Mouse (Mus musculus): ENCODE data around the gene Mrps33. TPM values are rescaled to one million over a fixed set of nuclear protein-coding genes. Genes with fewer than 3 reads are reported as not detected.
A peak's percentile ranks its signal among the peaks of the same experiment; 100 is the strongest.

Mrps33 gene
- total RNA-seq (2021): 100 to 1,000 TPM in 1 of 2 experiments, 10 to 100 TPM in 1; 92.6 to 107 TPM

GRCm38 (mm10) chr6:39810612-39811116 lies at the start of gene Mrps33:
Gene Mrps33 (minus strand): TSS chr6:39810988.
- DNase-seq (ENCODE audit: extremely low spot score in 1 of 2, low spot score in 2 of 2): peak; percentile 95 to 97
- intact Hi-C loops (cut with DNase I): no loop called here

- no peak for DNase-seq (ENCODE audit: extremely low spot score in 1 of 2, low spot score in 2 of 2)
- intact Hi-C loops (cut with DNase I): no loop called here
Observed at GRCm38 (mm10) chr6:39849667-39850066, 38.9 kb upstream of the Mrps33 start.

- intact Hi-C loops (cut with DNase I): no loop called here
- no peak for DNase-seq (ENCODE audit: extremely low spot score in 1 of 2, low spot score in 2 of 2)
Observed at GRCm38 (mm10) chr6:39848766-39849165, 38.0 kb upstream of the Mrps33 start.

GRCm38 (mm10) chr6:39847538-39847937 lies 36.8 kb upstream of the Mrps33 start:
- intact Hi-C loops (cut with DNase I): no loop called here
- no peak for DNase-seq (ENCODE audit: extremely low spot score in 1 of 2, low spot score in 2 of 2)

- intact Hi-C loops (cut with DNase I): no loop called here
- no peak for DNase-seq (ENCODE audit: extremely low spot score in 1 of 2, low spot score in 2 of 2)
Observed at GRCm38 (mm10) chr6:39843698-39844342, 33.0 kb upstream of the Mrps33 start.

- intact Hi-C loops (cut with DNase I): no loop called here
- no peak for DNase-seq (ENCODE audit: extremely low spot score in 1 of 2, low spot score in 2 of 2)
Observed at GRCm38 (mm10) chr6:39828736-39829135, 17.9 kb upstream of the Mrps33 start.

- no peak for DNase-seq (ENCODE audit: extremely low spot score in 1 of 2, low spot score in 2 of 2)
- intact Hi-C loops (cut with DNase I): no loop called here
Observed at GRCm38 (mm10) chr6:39821241-39821640, 10.5 kb upstream of the Mrps33 start.

- intact Hi-C loops (cut with DNase I): no loop called here
- no peak for DNase-seq (ENCODE audit: extremely low spot score in 1 of 2, low spot score in 2 of 2)
Observed at GRCm38 (mm10) chr6:39818922-39819321, 8.1 kb upstream of the Mrps33 start.

- intact Hi-C loops (cut with DNase I): no loop called here
- no peak for DNase-seq (ENCODE audit: extremely low spot score in 1 of 2, low spot score in 2 of 2)
Observed at GRCm38 (mm10) chr6:39808511-39808910, 2.3 kb downstream of the Mrps33 start.

- intact Hi-C loops (cut with DNase I): no loop called here
- no peak for DNase-seq (ENCODE audit: extremely low spot score in 1 of 2, low spot score in 2 of 2)
Observed at GRCm38 (mm10) chr6:39807050-39807560, 3.7 kb downstream of the Mrps33 start.

- intact Hi-C loops (cut with DNase I): no loop called here
- DNase-seq (ENCODE audit: extremely low spot score in 1 of 2, low spot score in 2 of 2): no peak
Observed at GRCm38 (mm10) chr6:39806336-39806735, 4.5 kb downstream of the Mrps33 start.

- intact Hi-C loops (cut with DNase I): no loop called here
- no peak for DNase-seq (ENCODE audit: extremely low spot score in 1 of 2, low spot score in 2 of 2)
Observed at GRCm38 (mm10) chr6:39805916-39806315, 4.9 kb downstream of the Mrps33 start.

GRCm38 (mm10) chr6:39800977-39801376 lies 9.8 kb downstream of the Mrps33 start:
- DNase-seq (ENCODE audit: extremely low spot score in 1 of 2, low spot score in 2 of 2): peak in 1 of 2 experiments; percentile 42
- intact Hi-C loops (cut with DNase I): no loop called here

- intact Hi-C loops (cut with DNase I): no loop called here
- DNase-seq (ENCODE audit: extremely low spot score in 1 of 2, low spot score in 2 of 2): no peak
Observed at GRCm38 (mm10) chr6:39797076-39797475, 13.7 kb downstream of the Mrps33 start.

- no peak for DNase-seq (ENCODE audit: extremely low spot score in 1 of 2, low spot score in 2 of 2)
- intact Hi-C loops (cut with DNase I): no loop called here
Observed at GRCm38 (mm10) chr6:39796150-39796549, 14.6 kb downstream of the Mrps33 start.

GRCm38 (mm10) chr6:39791806-39792205 lies 19.0 kb downstream of the Mrps33 start:
- DNase-seq (ENCODE audit: extremely low spot score in 1 of 2, low spot score in 2 of 2): no peak
- intact Hi-C loops (cut with DNase I): no loop called here

GRCm38 (mm10) chr6:39788408-39788807 lies 22.4 kb downstream of the Mrps33 start:
- DNase-seq (ENCODE audit: extremely low spot score in 1 of 2, low spot score in 2 of 2): no peak
- intact Hi-C loops (cut with DNase I): loop anchor here (10.0 kb wide), 1 partner anchor 174 kb away; no protein-coding TSS in a partner anchor

- intact Hi-C loops (cut with DNase I): loop anchor here (10.0 kb wide), 1 partner anchor 173 kb away; no protein-coding TSS in a partner anchor
- no peak for DNase-seq (ENCODE audit: extremely low spot score in 1 of 2, low spot score in 2 of 2)
Observed at GRCm38 (mm10) chr6:39787783-39788182, 23.0 kb downstream of the Mrps33 start.

GRCm38 (mm10) chr6:39785944-39786343 lies 24.8 kb downstream of the Mrps33 start:
- DNase-seq (ENCODE audit: extremely low spot score in 1 of 2, low spot score in 2 of 2): no peak
- intact Hi-C loops (cut with DNase I): loop anchor here (10.0 kb wide), 1 partner anchor 171 kb away; no protein-coding TSS in a partner anchor

- intact Hi-C loops (cut with DNase I): loop anchor here (10.0 kb wide), 1 partner anchor 169 kb away; no protein-coding TSS in a partner anchor
- peak in 1 of 2 experiments; percentile 45 for DNase-seq (ENCODE audit: extremely low spot score in 1 of 2, low spot score in 2 of 2)
Observed at GRCm38 (mm10) chr6:39783521-39783920, 27.3 kb downstream of the Mrps33 start.
